Mouse (Mus musculus) cortical plate, adult 2 months (tissue): ENCODE results near the gene Gdf2. TPM values are rescaled to one million over a fixed set of nuclear protein-coding genes. Genes with fewer than 3 reads are reported as not detected.
A peak's percentile ranks its signal among the peaks of the same experiment; 100 is the strongest.

Experiments
- H3K27ac ChIP-seq: fragments of 200-500 bp; 2 replicates; pipeline ENCODE4 v1.5.1; 2012; ENCODE audit warnings: low read length, control low read depth, inconsistent platforms; ENCODE audit not compliant: insufficient read depth
- H3K4me1 ChIP-seq: fragments of 200-500 bp; 2 replicates; pipeline ENCODE4 v1.6.1; 2011; ENCODE audit warnings: low read length; ENCODE audit not compliant: control insufficient read depth, insufficient read depth
- H3K4me3 ChIP-seq: fragments of 200-500 bp; 2 replicates; pipeline ENCODE4 v1.5.1; 2011; ENCODE audit warnings: mild to moderate bottlenecking, low read length, control low read depth; ENCODE audit not compliant: insufficient read depth
- CTCF ChIP-seq: fragments of 200-500 bp; IDR thresholded peaks from 2 replicates; pipeline ENCODE4 v1.5.1; 2011; ENCODE audit warnings: mild to moderate bottlenecking, control low read depth, low read length; ENCODE audit not compliant: insufficient read depth; ENCODE audit errors: extremely low read depth
- POLR2A ChIP-seq: fragments of 200-500 bp; IDR thresholded peaks from 2 replicates; pipeline ENCODE4 v1.6.1; 2011; ENCODE audit warnings: mild to moderate bottlenecking, low read length, control low read depth; ENCODE audit not compliant: insufficient read depth; ENCODE audit errors: extremely low read depth
- polyA plus RNA-seq: library from polyadenylated mRNA; depleted of rRNA; stranded (reverse); fragments of >200 nt; gene quantifications from 2 replicates; pipeline ENCODE4 v1.2.3, GENCODE M21; 2012

The Gdf2 gene
- polyA plus RNA-seq, 1 experiment, result not detected

- TF ChIP-seq POLR2A, result no peak
- TF ChIP-seq CTCF, result no peak
- Histone ChIP-seq H3K27ac (no peak within 1 kb of the TSS), H3K4me3 (no peak within 1 kb of the TSS)
These were observed 12.9 kb downstream of the Gdf2 start, which contains the start of gene Rbp3 for GRCm38 (mm10) chr14:33953761-33954160. TSS of gene Rbp3 (plus strand) at chr14:33954003.

GRCm38 (mm10) chr14:33956055-33956454 is 15.2 kb downstream of the Gdf2 start:
- no peak for TF ChIP-seq POLR2A
- TF ChIP-seq CTCF, result no peak
- H3K27ac ChIP-seq, result no peak overlapping the region
- H3K4me3 ChIP-seq, result no peak overlapping the region
- H3K4me1 ChIP-seq, result no peaks in the 10 kb centered on the region

More at GRCm38 (mm10) chr14:33953761-33954160, 12.9 kb downstream of the Gdf2 start, which contains the start of gene Rbp3:
- H3K4me1 ChIP-seq, result no peaks in the 10 kb centered on the region

- no peak for TF ChIP-seq POLR2A
- TF ChIP-seq CTCF, result no peak
- Histone ChIP-seq H3K27ac (no peak overlapping the region), H3K4me3 (no peak overlapping the region), H3K4me1 (no peaks in the 10 kb centered on the region)
These were observed 17.3 kb downstream of the Gdf2 start for GRCm38 (mm10) chr14:33958186-33958585.

GRCm38 (mm10) chr14:33958841-33959240 is 18.0 kb downstream of the Gdf2 start:
- TF ChIP-seq POLR2A, result no peak
- TF ChIP-seq CTCF, result no peak
- Histone ChIP-seq H3K27ac (no peak overlapping the region), H3K4me1 (no peaks in the 10 kb centered on the region), H3K4me3 (no peak overlapping the region)

GRCm38 (mm10) chr14:33959341-33959740 is 18.5 kb downstream of the Gdf2 start:
- TF ChIP-seq POLR2A (no peak), CTCF (peak; percentile 76)
- Histone ChIP-seq H3K27ac (no peak overlapping the region), H3K4me3 (no peak overlapping the region), H3K4me1 (no peaks in the 10 kb centered on the region)

GRCm38 (mm10) chr14:33965675-33966074 is 24.8 kb downstream of the Gdf2 start:
- Histone ChIP-seq H3K4me1 (no peaks in the 10 kb centered on the region), H3K27ac (no peak overlapping the region), H3K4me3 (no peak overlapping the region)
- TF ChIP-seq CTCF (no peak), POLR2A (no peak)

GRCm38 (mm10) chr14:33972679-33973078 is 31.8 kb downstream of the Gdf2 start:
- H3K4me3 ChIP-seq, result no peak overlapping the region
- H3K27ac ChIP-seq, result no peak overlapping the region
- H3K4me1 ChIP-seq, result no peaks in the 10 kb centered on the region
- TF ChIP-seq CTCF, result peak; percentile 31; the same call in 1 of the 2 replicates
- TF ChIP-seq POLR2A, result no peak

- no peaks in the 10 kb centered on the region for H3K4me1 ChIP-seq
- H3K4me3 ChIP-seq, result no peak overlapping the region
- no peak overlapping the region for H3K27ac ChIP-seq
- TF ChIP-seq POLR2A, result no peak
- TF ChIP-seq CTCF, result no peak
These were observed 33.9 kb downstream of the Gdf2 start for GRCm38 (mm10) chr14:33974752-33975151.

- 0 out of 2 replicates have a peak overlapping the region, but pooled peaks have one; percentile 10 for H3K27ac ChIP-seq
- peak overlapping the region; percentile 19 for H3K4me3 ChIP-seq
- no peaks in the 10 kb centered on the region for H3K4me1 ChIP-seq
- no peak for TF ChIP-seq POLR2A
- TF ChIP-seq CTCF, result no peak
These were observed 36.9 kb downstream of the Gdf2 start for GRCm38 (mm10) chr14:33977748-33978147.

- peak within 1 kb of the TSS; percentile 32 for H3K4me3 ChIP-seq
- 0 out of 2 replicates have a peak within 1 kb of the TSS, but pooled peaks have one; percentile 10 for H3K27ac ChIP-seq
- H3K4me1 ChIP-seq, result no peaks in the 10 kb centered on the region
- TF ChIP-seq POLR2A, result no peak
- TF ChIP-seq CTCF, result no peak
These were observed 37.8 kb downstream of the Gdf2 start, which contains the start of gene Zfp488 for GRCm38 (mm10) chr14:33978604-33979059. TSS of gene Zfp488 (minus strand) at chr14:33978764.

GRCm38 (mm10) chr14:33989201-33989600 is 48.4 kb downstream of the Gdf2 start:
- no peak overlapping the region for H3K4me3 ChIP-seq
- H3K4me1 ChIP-seq, result no peaks in the 10 kb centered on the region
- TF ChIP-seq CTCF (no peak), POLR2A (no peak)
- H3K27ac ChIP-seq, result no peak overlapping the region
